Comparison of ENCODE assay signal across 9 mouse cellular contexts in the genomic region with DNA sequence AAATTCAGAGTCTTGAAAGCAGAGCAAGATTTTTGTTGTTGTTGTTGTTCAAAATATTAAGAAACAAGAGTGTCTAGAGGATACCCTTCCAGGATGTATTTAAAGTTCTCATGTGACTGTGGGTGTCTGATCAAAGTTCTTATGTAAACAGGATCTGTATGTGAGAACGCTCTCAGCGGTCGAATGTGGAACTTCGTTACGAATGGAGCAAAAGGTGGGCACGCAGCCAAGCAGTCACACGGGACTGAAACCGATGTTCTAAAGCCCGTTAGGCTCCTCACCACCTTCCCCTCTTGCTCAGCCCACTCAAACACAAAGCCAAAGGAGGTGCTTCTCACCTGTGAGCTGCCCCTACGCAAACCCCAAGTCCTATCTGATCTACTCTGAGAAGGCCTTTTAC.
DNase-seq lines count a peak whose midpoint lies in the region; ATAC-seq and TF ChIP-seq lines count a peak whose summit lies in the region.
"Had no signal": no experiment of that assay in that cellular context is flagged by ENCODE, and none has a peak within 500 bp of the region (broad histone marks: within the 10 kb centered on the region; RNA-seq: fewer than 3 reads in every experiment).

No protein-coding gene starts in this region.

- 7% methylated on average over 10 of the region's 10 CpGs for WGBS in heart, postnatal 0 days

- H3K4me2 ChIP-seq in heart, postnatal 0 days (ENCODE audit: low read depth, low read length): peak overlapping the region; percentile 43
- H3K4me2 ChIP-seq: liver, embryonic 13.5 days had no signal

- H3K9me3 ChIP-seq in heart, postnatal 0 days (replicated peaks; ENCODE audit: control insufficient read depth, low read length): no peaks in the 10 kb centered on the region
- H3K9me3 ChIP-seq: liver, embryonic 13.5 days had no signal

- peak overlapping the region; percentile 18 for H3K27ac ChIP-seq in heart, postnatal 0 days (ENCODE audit: low read depth)
- H3K27ac ChIP-seq: liver, embryonic 13.5 days had no signal

- H3K36me3 ChIP-seq in heart, postnatal 0 days (replicated peaks; ENCODE audit: control insufficient read depth, insufficient read depth, low read length): no peaks in the 10 kb centered on the region
- H3K36me3 ChIP-seq: liver, embryonic 13.5 days had no signal

- no peak overlapping the region; the same call in 1 of the 2 replicates for H3K4me3 ChIP-seq in heart, postnatal 0 days (ENCODE audit: low read depth, low read length)
- H3K4me3 ChIP-seq: liver, embryonic 13.5 days had no signal

- ATAC-seq in erythroid progenitor cell, adult 5-6 weeks (replicated peaks; ENCODE audit: low FRiP score, poor library complexity, severe bottlenecking): peak; percentile 49; the same call in 1 of the 2 replicates
- ATAC-seq in heart, postnatal 0 days (ENCODE audit: insufficient read depth, low read depth): peak; percentile 86
- no peak for ATAC-seq in erythroblast, adult 5-6 weeks (replicated peaks; ENCODE audit: low FRiP score, poor library complexity, severe bottlenecking)

- TF ChIP-seq CTCF in heart, postnatal 0 days (IDR thresholded peaks at IDR 0.05; ENCODE audit: low read depth): peak; percentile 51

- H3K4me1 ChIP-seq in heart, postnatal 0 days (ENCODE audit: control insufficient read depth, insufficient read depth): peaks cover 13% of the 10 kb centered on the region

- H3K9ac ChIP-seq in heart, postnatal 0 days (replicated peaks; ENCODE audit: low read depth, low read length): no peak overlapping the region
- H3K9ac ChIP-seq: liver, embryonic 13.5 days had no signal

- no peaks in the 10 kb centered on the region for H3K27me3 ChIP-seq in heart, postnatal 0 days (ENCODE audit: control insufficient read depth, insufficient read depth, low read length)
- H3K27me3 ChIP-seq: liver, embryonic 13.5 days had no signal

- no peak for TF ChIP-seq EP300 in heart, postnatal 0 days (IDR thresholded peaks at IDR 0.05; ENCODE audit: low read depth)

- peak; percentile 21 for DNase-seq in urinary bladder, postnatal 10 days (ENCODE audit: low spot score)
- DNase-seq in urinary bladder, adult 2 months (ENCODE audit: low spot score): no peak
- peak; percentile 92 for DNase-seq in heart, postnatal 0 days (ENCODE audit: low spot score)
- DNase-seq in layer of hippocampus, adult 11-12 months (ENCODE audit: low spot score): peak; percentile 40
- peak; percentile 88 for DNase-seq in lung, postnatal 10 days
- peak; percentile 63 to 66 for DNase-seq in spleen, postnatal 36 days (ENCODE audit: low spot score in 2 of 2)
- DNase-seq: liver, embryonic 13.5 days had no signal
